Mouse (Mus musculus) B cell, adult 62 days (primary cell): ENCODE measurements around the gene Mzt1. TPM values are rescaled to one million over a fixed set of nuclear protein-coding genes. Genes with fewer than 3 reads are reported as not detected.

Experiments used
- total RNA-seq: library from RNA; stranded (reverse); gene quantifications from 4 replicates; pipeline ENCODE4 v1.2.4, GENCODE M21; 2023

Gene Mzt1
- 25.2 to 33.5 TPM (median 30.0 TPM) in 4 replicates for total RNA-seq

GRCm38 (mm10) chr14:99046031-99046781 lies at the start of gene Mzt1, which contains the start of gene Bora:
Mzt1 (minus strand) TSS chr14:99046134.
Bora (plus strand) TSS chr14:99046222.

GRCm38 (mm10) chr14:98994218-98994617 lies 51.7 kb downstream of the Mzt1 start, which contains the start of gene Rpl36a-ps1:
Rpl36a-ps1 (minus strand) TSS chr14:98994318.

Other genes starting within 250 kb of the Mzt1 start
- 2.1 to 10.7 TPM (median 5.0 TPM) in 4 replicates for gene Rpl36a-ps1, start 51.8 kb downstream of the Mzt1 start, total RNA-seq
- gene Bora, start 88 bp upstream of the Mzt1 start, total RNA-seq, result 13.8 to 16.4 TPM (median 15.5 TPM) in 4 replicates
- gene Pibf1, start 53.3 kb upstream of the Mzt1 start, total RNA-seq, result 20.5 to 25.2 TPM (median 23.2 TPM) in 4 replicates
- 28.5 to 35.9 TPM (median 32.2 TPM) in 4 replicates for gene Dis3, start 53.6 kb upstream of the Mzt1 start, total RNA-seq